Comparison of ENCODE assay signal across 25 mouse cellular contexts in the genomic region with DNA sequence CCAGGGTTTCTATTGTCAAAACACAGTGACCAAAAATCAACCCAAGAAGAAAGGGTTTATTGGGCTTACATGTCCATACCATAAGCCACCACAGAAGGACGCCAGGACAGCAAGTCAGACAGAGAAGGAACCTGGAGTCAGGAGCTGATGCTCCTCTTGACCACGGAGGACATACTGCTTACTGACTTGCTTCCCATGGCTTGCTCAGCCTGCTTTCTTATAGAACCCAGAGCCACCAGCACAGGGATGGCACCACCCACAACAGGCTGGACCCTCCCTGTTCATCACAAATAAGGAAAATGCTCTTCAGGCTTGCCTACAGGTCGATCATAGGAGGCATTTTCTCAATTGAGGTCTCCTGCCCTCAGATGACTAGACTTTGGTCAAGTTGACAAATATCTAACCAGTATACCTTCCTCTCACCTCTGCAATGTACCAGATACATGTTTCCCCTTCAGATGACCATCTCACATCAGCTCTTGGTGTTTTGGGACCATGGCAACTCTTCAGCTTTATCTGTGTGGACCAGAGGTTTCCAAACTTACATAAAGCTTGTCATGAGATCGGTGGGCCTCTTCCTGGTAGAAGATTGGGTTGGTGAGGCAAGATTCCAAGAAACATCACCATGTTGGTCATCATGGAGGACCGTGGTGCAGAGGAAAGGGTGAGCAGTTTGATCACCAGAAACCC.
DNase-seq lines count a peak whose midpoint lies in the region; ATAC-seq and TF ChIP-seq lines count a peak whose summit lies in the region.
"Had no signal": no experiment of that assay in that cellular context is flagged by ENCODE, and none has a peak within 500 bp of the region (broad histone marks: within the 10 kb centered on the region; RNA-seq: fewer than 3 reads in every experiment).

No protein-coding gene starts in this region.

- WGBS in kidney, embryonic 15.5 days = 90% methylated on average over 5 of the region's 5 CpGs
- 46% methylated on average over 5 of the region's 5 CpGs for WGBS in liver, embryonic 13.5 days (ENCODE audit: insufficient replicate concordance)
- WGBS in forebrain, embryonic 14.5 days = 90% methylated on average over 5 of the region's 5 CpGs

- H3K9ac ChIP-seq in kidney, embryonic 15.5 days = no peak overlapping the region
- H3K9ac ChIP-seq in liver, embryonic 13.5 days = no peak overlapping the region
- no peak overlapping the region for H3K9ac ChIP-seq in forebrain, embryonic 14.5 days (ENCODE audit: low read length)
- H3K9ac ChIP-seq: embryonic facial prominence, embryonic 13.5 days; forebrain, embryonic 12.5 days; hindbrain, embryonic 14.5 days had no signal

- peak overlapping the region; percentile 86 for H3K27ac ChIP-seq in gastrocnemius, adult 2 months
- H3K27ac ChIP-seq in kidney, embryonic 15.5 days = peak overlapping the region; percentile 88; the same call in 1 of the 2 replicates
- peak overlapping the region; percentile 97 for H3K27ac ChIP-seq in brown adipose tissue, adult 24 weeks (replicated peaks; ENCODE audit: low read depth, low read length)
- peak overlapping the region; percentile 11; the same call in 1 of the 2 replicates for H3K27ac ChIP-seq in liver, embryonic 13.5 days
- H3K27ac ChIP-seq in forebrain, embryonic 14.5 days (ENCODE audit: low read depth, low read length) = no peak overlapping the region
- H3K27ac ChIP-seq: embryonic facial prominence, embryonic 10.5 days; embryonic facial prominence, embryonic 13.5 days; forebrain, embryonic 12.5 days; hindbrain, embryonic 14.5 days; hindbrain, postnatal 0 days had no signal

- no peak overlapping the region for H3K4me3 ChIP-seq in gastrocnemius, adult 2 months
- no peak overlapping the region for H3K4me3 ChIP-seq in kidney, embryonic 15.5 days (replicated peaks)
- no peak overlapping the region for H3K4me3 ChIP-seq in brown adipose tissue, adult 24 weeks (ENCODE audit: insufficient read depth, low read depth, low read length)
- H3K4me3 ChIP-seq in liver, embryonic 13.5 days (replicated peaks) = no peak overlapping the region
- H3K4me3 ChIP-seq in forebrain, embryonic 14.5 days (ENCODE audit: low read depth, low read length) = no peak overlapping the region
- H3K4me3 ChIP-seq: embryonic facial prominence, embryonic 10.5 days; embryonic facial prominence, embryonic 13.5 days; erythroblast, embryonic 14.5 days; forebrain, embryonic 12.5 days had no signal

- H3K4me2 ChIP-seq in kidney, embryonic 15.5 days = no peak overlapping the region
- 0 out of 2 replicates have a peak overlapping the region, but pooled peaks have one; percentile 6 for H3K4me2 ChIP-seq in liver, embryonic 13.5 days
- H3K4me2 ChIP-seq in forebrain, embryonic 14.5 days (ENCODE audit: low read length) = no peak overlapping the region
- H3K4me2 ChIP-seq: embryonic facial prominence, embryonic 13.5 days; forebrain, embryonic 12.5 days; heart, embryonic 11.5 days; hindbrain, embryonic 14.5 days had no signal

- no peak for ATAC-seq in kidney, embryonic 15.5 days (replicated peaks; ENCODE audit: low FRiP score)
- peak; percentile 69 for ATAC-seq in liver, embryonic 13.5 days (ENCODE audit: low read depth)
- no peak for ATAC-seq in forebrain, embryonic 14.5 days
- ATAC-seq: activated CD4-positive, CD25-positive, alpha-beta regulatory T cell, adult 4 months; forebrain, embryonic 16.5 days; hindbrain, postnatal 0 days; inflammation-experienced regulatory T-cells, adult 6 months had no signal

- no peaks in the 10 kb centered on the region for H3K36me3 ChIP-seq in kidney, embryonic 15.5 days
- H3K36me3 ChIP-seq in liver, embryonic 13.5 days = no peaks in the 10 kb centered on the region
- no peaks in the 10 kb centered on the region for H3K36me3 ChIP-seq in forebrain, embryonic 14.5 days (ENCODE audit: control insufficient read depth, insufficient read depth, low read length)
- H3K36me3 ChIP-seq: embryonic facial prominence, embryonic 10.5 days; embryonic facial prominence, embryonic 13.5 days; forebrain, embryonic 12.5 days had no signal

- no peak for DNase-seq in gastrocnemius, adult 2 months
- no peak for DNase-seq in gastrocnemius, postnatal 25 days
- DNase-seq in kidney, adult 18-20 months = no peak
- DNase-seq in liver, embryonic 13.5 days = no peak
- DNase-seq in forebrain, embryonic 14.5 days (ENCODE audit: low spot score) = no peak
- no peak for DNase-seq in testis, postnatal 14 days (ENCODE audit: low spot score)
- DNase-seq: adrenal gland, postnatal 25 days; cerebellum, adult 11 months; cerebellum, adult 2 months; cerebellum, postnatal 10 days; cerebellum, postnatal 36 days; gastrocnemius, postnatal 14 days; heart, postnatal 4 days had no signal

- intact Hi-C loops in gastrocnemius, adult 2 months (cut with DNase I) = no loop called here

- no peak for TF ChIP-seq CTCF in gastrocnemius, adult 2 months (IDR thresholded peaks at IDR 0.05)

- peaks cover 23% of the 10 kb centered on the region for H3K4me1 ChIP-seq in kidney, embryonic 15.5 days
- peaks cover 38% of the 10 kb centered on the region for H3K4me1 ChIP-seq in brown adipose tissue, adult 24 weeks (ENCODE audit: control insufficient read depth, insufficient read depth, insufficient read length, low read length)
- peaks cover 59% of the 10 kb centered on the region for H3K4me1 ChIP-seq in liver, embryonic 13.5 days (replicated peaks)
- no peaks in the 10 kb centered on the region for H3K4me1 ChIP-seq in forebrain, embryonic 14.5 days (ENCODE audit: control insufficient read depth, insufficient read depth, low read length)
- H3K4me1 ChIP-seq: embryonic facial prominence, embryonic 13.5 days had no signal

- H3K27me3 ChIP-seq in kidney, embryonic 15.5 days = no peaks in the 10 kb centered on the region
- H3K27me3 ChIP-seq in liver, embryonic 13.5 days = no peaks in the 10 kb centered on the region
- H3K27me3 ChIP-seq in forebrain, embryonic 14.5 days (replicated peaks; ENCODE audit: control insufficient read depth, insufficient read depth, low read length) = no peaks in the 10 kb centered on the region
- H3K27me3 ChIP-seq: embryonic facial prominence, embryonic 13.5 days; forebrain, embryonic 12.5 days had no signal

- no peaks in the 10 kb centered on the region for H3K9me3 ChIP-seq in kidney, embryonic 15.5 days (replicated peaks)
- no peaks in the 10 kb centered on the region for H3K9me3 ChIP-seq in liver, embryonic 13.5 days (replicated peaks)
- H3K9me3 ChIP-seq in forebrain, embryonic 14.5 days (replicated peaks; ENCODE audit: control insufficient read depth, low read length) = no peaks in the 10 kb centered on the region
- H3K9me3 ChIP-seq: embryonic facial prominence, embryonic 10.5 days; embryonic facial prominence, embryonic 13.5 days; forebrain, embryonic 12.5 days had no signal
